Mouse (Mus musculus) thymus, postnatal 36 days (tissue): ENCODE results near the gene Gm33543.

Experiments used
- DNase-seq, 2 experiments: peaks; one replicate each; pipeline ENCODE4 v3.0.0; 2022; ENCODE audit warnings: mixed read lengths in 2 of 2

Gm33543 gene

DNA sequence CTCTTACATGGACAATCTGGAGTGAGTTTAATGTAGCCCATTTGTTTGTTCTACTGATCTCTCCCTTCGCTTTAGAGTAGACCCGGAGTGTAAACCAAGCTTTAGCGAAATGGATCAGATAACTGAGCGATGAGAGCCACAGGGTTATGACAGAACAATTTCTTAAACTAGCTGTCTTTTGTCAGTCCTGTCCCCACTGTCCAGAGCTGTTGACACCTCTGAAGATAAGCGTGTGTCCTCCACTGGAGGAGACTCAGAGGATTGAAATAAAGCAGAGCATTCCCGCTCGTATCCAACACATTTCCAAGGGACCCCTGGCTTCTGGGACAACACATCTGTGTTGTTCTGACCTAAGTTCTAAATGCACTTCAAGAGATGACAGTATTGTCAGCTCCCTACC is 67.9 kb downstream of the Gm33543 start:
- no peak for DNase-seq

DNA sequence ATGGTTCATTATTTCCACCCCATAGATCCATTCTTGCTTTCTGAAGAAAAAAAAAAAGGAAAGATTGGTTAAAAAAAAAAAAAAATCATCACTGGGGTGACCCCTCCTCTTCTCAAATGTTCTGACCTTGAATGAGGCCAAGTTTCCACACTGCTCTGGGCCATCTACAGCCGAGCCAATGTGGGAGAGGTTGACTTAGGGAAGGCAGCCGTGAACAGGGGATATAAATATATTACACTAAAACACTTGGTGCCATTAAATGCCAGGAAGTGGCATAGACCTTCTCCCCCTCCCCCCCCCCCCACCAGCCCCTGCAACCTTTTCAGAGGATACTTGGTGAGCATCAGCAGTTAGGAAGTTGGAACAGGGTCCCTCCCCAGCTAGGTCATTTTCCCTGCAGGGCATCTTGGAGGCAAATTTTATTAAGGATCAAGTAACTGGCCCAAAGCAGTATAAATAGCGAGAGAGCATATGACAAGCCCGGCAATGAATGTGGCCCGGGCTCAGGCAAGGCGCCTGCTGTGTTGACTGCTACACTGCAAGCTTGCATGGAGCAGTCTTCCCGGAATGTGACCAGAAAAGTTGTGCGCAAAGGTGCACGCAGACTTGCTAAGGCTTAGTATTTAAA is 68.6 kb downstream of the Gm33543 start:
- no peak for DNase-seq
